Mouse (Mus musculus) spleen, postnatal 36 days (tissue): Measurements from ENCODE around the gene Lyrm7.

ENCODE experiments used
- DNase-seq, 2 experiments: peaks; one replicate each; pipeline ENCODE4 v3.0.0; 2022; ENCODE audit warnings: low spot score in 2 of 2, mixed read lengths in 1 of 2

Gene Lyrm7

DNA sequence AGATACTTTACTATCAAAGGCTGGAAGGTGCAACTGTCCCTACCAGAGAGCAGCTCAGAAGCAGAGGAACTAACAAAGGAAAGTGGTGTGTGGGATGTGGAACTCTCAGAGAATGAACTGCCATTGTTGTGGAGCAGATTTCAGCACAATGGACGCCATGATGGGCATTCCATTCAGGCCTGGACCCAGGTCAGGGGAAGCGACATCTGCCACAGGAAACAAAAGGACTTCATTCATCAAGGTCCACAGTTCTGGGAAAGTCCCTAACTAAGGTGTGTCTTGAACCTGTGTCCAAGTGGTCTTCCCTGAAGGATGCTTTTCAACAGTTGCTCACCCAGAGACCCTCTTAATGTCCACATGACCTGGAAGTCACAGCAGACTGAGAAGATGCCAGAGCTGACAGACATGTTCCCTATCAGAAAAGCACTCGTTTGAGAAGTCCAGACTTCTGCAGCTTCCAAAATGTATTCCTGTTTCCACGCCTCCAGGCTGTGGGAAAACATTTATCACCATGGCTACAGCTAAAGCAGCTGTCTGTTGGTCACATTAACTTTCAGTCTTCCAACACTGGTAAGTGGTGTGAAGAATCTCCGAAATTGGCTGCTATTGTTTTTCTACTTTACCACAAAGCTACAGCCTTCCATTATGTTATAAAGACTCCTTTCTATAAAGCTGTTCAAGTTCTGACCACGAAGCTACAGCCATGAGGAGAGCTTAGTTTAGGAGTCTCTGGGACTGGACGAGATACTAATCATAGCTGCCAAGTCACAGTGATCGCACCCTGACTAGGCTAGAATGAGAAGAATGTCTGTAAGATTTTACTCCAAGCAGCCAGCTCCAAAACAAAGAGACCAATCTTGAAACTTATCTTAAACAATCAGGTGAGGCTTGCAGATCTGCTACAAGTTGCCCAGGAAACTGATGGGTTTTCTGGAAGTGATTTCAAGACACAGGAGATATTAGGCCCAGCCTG, 15.0 kb downstream of the Lyrm7 start:
- DNase-seq: no peak

DNA sequence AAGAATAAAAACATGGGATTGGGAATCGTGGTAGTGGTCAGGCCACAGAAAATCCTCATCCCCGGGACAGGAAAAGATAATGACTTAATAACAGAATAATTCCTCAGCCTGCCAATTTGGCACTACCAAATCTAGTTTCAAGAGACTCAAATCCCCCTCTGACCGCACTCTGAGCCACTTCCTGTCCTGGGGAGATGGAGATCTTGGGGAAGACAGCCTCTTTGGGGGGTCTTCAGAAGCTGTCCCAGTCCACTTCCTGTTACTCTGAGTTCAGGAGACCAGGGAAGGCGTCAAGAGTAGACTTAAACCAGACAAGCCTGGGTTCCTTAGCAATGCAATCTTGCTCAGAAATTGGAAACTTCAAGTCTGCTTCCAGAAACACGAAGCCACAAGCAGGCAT, 15.8 kb downstream of the Lyrm7 start:
- DNase-seq: no peak

DNA sequence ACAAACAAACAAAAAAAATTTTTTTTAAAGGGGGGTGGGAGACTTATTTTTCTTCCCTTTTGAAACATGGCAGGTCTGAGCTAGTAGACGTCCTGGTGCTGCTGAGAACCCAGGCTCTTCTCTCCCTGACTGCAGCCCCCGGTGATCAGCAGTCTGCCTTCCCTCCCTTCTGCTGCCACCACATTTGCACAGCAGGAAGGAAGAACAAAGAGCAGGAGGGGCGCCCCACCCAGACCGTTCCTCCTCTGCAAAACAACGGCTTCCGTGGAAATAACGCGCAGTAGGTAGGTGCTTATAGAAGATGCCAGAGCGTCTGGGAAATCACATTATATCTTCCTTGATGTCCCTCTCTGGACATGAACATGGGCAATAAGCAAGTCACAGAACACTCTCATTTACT, 16.3 kb downstream of the Lyrm7 start:
- peak; percentile 70 to 71 for DNase-seq

DNA sequence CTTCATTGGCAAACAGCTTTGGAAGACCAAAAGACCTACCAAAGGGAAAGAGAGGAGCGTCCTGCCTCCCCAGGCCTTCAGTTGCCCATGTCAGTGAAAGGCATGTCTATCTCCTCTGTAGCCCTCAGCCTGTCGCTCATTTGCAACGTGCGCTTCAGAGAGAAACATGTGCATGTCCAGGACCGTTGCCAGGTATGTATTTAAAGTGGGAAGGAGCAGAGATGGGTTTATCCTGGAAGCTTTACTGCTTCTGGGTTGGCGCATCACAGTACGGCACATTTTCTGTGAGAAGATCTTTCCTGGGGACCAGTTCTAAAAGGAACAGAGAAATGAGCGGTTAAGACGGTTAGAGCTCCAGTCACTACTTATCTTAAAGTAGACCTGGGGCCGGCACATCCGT, 19.8 kb downstream of the Lyrm7 start:
- no peak for DNase-seq

DNA sequence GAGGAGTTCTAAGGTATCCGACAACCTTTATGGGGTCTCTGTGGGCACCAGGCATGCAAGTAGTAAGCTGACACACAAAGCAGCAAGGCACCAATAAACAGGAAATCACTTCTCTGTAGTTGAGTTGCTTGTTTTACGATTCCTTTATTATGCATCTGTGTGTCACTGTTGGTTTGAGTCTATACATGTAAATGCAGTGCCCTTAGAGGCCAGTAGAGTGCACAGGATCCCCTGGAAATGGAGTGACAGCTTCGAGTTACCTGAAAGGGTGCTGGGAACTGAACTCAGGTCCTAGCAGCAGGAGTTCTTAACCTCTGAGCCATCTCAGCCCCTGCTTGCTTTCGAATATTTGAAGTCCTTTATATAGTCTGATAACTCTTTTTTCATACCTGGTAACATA, 21.0 kb downstream of the Lyrm7 start:
- DNase-seq: no peak

DNA sequence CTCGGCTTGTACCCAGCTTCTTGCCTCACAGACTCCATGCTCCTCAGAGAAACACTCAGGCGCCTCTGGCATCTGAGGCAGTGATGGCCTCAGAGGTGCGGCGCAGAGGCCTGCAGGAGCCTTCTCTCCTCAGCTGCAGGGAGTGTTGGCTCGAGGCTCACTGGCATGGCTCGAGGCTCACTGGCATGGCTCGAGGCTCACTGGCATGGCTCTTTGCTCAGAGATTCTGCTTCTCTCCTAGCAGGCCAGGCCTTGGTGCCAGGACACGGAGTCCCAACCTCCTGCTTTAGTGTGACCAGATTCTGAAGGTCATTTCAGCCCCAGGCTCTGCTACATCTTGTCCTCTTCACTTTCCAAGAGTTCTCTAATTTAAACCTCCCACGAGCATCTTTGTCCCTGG, 24.6 kb downstream of the Lyrm7 start:
- DNase-seq: no peak

DNA sequence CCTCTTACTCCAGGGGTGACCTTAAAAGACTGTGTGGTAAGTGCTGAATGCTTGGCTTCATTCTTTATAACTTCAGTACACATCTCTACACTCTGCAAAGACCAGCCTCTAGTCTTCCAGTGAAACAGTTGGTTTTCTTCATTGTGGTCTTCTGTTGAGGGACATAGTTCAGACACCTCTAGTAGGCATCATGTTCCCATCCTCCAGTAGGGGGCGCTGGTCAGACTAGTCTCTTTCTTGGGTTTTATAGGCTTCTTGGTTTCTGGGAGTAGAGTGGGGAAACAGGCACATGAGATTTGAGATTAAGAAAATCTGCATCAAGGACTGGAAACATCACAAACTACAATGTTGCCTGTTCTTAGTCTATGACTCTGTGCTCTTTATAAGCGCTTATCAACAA, 26.1 kb downstream of the Lyrm7 start:
- DNase-seq: peak in 1 of 2 experiments; percentile 25

DNA sequence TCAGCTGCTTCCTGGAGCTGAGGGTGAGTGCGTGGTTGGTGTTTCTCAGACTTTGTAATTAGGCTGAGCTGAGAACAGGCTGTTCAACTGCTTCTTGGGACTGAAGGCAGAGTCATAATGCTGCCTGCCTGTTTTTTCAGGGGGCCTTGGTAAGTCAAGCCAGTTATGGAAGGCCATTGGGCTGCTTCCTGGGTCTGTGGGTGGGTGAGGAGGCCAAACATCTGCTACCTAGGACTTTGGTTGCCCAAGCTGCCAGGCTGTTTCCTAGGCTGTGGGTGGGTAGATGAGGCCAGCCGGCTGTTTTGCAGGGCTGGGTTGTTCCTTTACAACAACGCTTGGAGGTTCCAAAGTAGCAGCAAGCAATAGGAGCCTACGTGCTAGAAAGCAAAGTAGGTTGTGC, 26.9 kb downstream of the Lyrm7 start:
- no peak for DNase-seq

DNA sequence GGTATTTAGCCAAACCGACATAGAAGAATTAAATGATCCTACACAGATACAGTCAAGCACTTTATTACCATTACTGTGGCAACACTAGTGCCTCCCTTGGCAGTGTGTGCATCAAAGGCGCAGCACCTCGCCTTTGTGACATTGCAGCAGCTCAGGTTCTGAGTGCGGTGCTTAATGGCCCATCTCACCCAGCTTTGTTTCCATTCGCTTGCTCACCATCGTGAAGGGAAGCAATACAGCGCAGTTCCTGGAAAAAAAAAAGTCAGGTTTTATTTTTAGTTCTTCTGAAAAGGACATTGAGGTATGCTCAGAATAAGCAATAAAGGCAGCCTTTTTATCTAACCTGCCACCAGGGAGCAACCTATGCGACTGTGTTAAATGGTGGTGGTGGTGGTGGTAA, 33.9 kb downstream of the Lyrm7 start:
- peak; percentile 56 to 60 for DNase-seq

DNA sequence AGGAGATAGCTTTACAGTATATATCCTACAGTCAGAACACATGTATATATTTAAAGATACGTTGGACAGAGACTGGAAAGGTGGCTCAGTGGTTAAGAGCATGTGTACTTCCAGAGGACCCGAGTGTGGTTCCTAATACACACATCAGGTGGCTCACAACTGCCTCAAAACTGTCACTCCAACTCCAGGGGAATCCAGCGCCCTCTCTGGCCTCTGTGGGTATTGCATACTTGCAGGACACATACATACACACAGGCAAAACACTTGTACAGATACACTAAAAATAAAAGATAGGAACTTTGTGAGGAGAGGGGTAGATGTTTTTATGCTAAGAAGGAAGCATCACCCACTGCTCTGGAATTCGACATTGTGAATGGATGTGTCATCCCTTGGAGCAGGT, 34.9 kb downstream of the Lyrm7 start:
- DNase-seq: no peak

DNA sequence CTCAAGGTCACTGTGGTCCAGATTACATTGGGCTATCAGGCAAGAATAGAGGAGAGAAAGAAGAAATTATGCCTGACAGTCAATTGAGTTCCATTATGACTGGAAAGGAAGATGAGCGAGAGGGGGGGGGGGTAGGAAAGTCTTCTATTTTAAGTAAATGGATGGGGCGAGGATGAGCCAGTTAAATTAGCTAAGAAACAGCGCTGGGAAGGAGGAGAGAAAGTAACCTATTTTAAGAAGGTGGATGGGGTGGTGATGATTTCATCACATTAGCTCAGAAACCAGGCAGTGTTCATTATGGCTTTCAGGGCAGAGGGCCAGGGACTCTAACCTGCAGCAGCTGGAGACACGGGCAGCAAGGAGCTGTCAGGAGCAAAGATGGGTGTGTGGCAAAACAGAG, 37.2 kb downstream of the Lyrm7 start:
- DNase-seq: no peak

DNA sequence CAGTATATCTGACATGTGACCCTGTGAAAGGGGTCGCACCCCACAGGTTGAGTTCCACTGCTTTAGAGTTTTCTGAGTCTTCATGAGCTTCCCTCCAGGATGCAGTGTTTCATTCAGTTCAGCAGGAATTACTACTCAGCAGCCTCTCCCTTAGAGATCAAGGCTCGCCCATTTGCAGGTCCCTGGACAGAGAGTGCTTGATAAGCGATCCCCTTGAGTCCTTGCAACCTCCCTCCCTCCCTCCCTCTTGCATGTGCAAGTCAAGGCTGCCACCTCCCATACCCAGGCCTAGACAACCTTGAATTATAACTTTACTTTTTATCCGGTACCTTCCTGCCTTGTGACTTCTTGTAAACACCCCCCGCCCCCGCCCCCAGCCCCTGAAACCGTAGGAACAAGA, 41.2 kb downstream of the Lyrm7 start:
- DNase-seq: no peak

DNA sequence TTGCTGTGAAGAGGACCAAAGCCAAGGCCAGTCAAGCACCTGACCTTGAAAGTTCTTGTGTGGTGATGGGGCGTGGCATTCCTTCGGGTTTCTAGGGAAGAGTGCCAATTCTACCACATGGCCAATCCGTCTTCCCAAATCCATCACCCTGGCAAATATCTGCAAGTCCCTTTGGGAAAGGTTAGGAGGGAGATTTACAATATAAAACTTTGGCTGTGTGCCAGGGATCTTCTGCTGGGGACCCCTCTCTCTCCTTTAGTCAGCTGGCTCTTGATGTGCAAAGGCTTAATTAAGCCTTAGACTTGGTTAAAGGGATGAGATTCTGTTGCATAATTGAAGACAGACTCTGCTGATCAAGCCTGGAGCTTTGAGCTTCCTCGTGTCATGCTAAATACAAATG, 43.3 kb downstream of the Lyrm7 start:
- DNase-seq: no peak

DNA sequence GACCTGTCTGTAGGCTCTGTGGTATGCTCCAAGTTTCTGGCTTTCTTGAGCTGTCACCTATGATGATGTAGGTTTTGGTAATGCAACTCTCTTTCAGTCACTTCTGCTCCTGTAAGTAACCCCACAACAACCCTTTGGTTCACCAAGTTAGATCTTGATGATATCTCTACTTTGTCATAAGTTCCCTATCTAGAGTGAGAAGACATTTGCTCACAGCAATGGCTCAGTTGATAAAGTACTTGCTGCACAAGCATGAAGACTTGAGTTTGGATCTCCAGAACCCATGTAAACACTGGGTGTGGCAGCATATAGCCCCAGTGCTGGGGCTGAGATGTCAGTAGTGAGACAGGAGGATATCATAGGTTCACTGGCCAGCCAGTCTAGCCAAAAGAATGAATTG, 45.1 kb downstream of the Lyrm7 start:
- no peak for DNase-seq

DNA sequence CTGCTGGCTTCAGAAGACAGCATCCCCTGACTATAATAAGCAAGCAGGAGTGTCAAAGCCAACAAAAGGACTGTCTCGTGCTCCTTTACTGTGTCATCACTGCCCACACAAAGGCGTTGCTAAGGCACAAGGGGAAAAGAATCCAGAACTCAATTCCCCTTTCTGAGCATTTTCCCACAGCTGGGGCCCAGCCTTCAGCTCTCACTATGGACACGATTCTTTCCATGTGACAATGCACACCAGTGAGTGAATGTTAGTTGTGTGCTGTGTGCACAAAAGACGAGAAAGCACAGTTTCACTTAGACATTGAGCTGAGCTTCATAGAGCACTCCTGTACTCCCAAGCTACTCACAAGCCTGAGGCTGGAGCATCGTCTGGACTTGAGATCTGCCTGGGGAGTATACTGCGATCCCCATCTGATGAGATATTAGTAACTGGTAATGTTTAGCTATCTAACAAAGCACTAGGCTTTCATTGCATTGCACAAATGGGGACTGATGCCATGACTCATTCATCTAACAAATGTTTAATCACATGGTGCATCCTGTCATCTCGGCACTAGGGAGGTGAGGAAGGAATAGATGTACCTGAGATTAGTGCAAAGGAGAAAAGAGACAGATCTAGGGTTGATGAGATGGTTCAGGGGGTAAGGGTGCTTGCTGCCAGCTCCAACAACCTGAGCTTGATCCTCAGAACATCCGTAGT, 47.8 kb downstream of the Lyrm7 start:
- no peak for DNase-seq

DNA sequence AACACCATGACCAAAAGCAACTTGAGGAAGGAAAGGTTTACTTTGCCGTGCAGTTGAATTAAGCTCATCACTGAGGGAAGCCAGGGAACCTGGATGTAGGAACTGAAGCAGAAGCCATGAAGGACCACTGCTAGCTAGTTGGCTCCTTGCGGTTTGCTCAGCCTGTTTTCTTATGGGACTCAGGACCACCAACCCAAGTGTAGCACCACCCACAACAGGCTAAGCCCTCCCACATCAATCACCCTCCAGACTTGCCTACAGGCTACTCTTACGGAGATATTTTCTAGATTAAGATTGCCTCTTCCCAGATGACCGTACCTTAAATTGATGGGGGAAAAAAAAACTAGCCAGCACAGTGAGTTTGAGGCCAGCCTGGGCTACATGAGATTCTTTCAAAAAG, 48.4 kb downstream of the Lyrm7 start:
- DNase-seq: no peak

DNA sequence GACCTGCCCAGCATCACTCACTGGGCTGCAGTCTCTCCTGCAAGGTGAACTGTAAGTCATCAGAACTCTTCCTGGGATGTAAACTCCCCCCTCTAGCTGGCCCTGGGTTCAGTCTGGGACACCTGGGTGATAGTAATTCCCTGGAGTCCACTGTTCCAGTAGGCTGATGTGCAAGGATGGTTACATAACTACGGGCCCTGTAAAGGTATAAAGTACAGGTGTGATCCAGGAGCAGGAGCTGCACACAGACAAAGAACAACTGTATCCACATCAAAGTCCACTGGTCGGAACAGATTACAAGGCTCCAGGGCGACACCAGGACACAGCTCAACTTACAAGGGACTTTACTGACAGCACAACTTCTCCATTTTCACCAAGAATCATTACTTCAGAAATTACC, 49.7 kb downstream of the Lyrm7 start:
- DNase-seq: no peak

DNA sequence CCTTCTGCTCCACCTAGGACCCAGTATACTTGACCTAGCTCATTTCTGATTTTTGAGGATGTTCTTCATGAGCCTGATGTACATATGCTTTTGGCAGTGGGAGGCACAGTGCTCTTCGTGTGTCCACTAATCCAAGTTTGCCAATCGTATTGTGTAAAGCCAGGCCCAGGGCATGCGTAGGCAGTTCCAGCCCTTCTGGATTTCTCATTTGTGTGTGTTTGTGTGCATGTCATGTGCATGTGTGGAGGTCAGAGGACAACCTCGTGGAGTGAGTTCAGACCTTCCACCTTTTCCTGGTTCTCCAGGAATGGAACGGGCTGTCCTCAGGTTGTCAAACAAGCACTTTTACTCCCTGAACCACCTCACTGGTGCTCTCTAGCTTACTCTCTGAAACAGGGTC, 51.1 kb downstream of the Lyrm7 start:
- DNase-seq: no peak

DNA sequence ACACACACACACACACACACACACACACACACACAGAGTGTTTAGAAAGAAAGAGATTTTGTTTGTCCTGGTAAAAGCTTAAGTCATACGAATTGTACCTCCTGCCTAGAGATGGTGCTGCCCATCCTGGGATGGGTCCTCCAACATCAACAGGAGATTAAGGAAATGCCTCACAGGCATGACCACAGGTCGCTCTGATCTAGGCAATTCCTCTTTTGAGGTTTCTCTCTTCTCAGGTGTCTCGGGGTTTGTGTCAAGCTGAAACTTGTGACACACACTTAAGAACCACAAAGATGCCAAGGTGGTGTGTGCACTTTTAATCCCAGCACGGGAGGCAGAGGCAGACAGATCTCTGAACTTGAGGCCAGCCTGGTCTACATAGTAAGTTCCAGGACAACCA, 52.5 kb downstream of the Lyrm7 start:
- DNase-seq: peak; percentile 49 to 60

DNA sequence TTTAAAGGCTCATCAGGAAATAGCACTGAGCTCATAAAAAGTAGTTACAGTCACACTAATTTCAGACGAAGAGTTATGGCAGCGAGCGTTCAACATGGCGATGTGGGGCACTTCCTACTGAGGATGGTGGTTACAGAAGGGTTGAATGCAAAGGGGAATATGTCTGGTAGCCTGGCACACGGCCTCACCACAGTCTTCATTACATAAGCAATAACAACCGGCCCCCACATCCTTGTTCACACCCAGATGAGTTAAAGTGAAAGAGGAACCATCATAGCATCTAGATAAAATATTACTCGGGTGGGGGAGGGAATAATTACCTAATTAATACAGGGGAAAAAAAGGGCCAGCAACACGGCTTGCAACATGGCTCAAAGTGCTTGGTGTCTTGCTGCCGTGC, 53.0 kb downstream of the Lyrm7 start:
- DNase-seq: peak; percentile 78 to 84

DNA sequence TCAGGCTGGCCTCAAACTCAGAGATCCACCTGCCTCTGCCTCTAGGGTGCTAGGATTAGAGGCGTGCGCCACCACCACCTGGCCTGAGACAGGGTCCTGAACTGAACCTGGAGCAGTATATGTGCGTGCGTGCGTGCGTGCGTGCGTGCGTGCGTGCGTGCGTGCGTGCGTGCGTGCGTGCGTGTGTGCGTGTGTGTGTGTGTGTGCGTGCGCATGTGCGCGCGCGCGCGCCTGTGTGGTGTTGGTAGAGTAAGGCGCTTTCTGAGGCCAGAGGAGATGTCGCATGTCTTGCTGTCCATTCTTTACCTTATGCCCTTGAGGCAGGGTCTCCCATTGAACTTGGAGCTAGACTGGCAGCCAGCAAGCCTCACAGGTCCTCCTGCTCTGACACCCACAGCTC, 53.8 kb downstream of the Lyrm7 start:
- no peak for DNase-seq

DNA sequence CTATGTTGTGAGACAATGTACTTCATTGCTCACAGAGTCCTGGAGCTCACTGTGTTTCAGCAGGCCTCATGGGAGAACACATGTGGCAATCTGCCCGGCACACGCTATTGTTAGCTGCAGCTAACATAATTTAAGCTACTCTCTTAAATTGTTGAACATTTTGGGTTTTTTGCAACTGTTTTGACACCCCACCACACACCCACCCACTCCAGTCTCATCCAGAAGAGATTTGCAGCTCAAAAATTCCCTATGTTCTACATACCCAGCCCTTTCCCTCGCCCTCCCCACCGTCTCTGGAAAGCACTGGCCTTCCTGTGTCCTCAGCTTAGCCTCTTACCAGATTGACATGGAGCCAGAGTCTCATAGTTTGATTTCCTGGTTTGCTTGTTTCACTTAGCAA, 55.5 kb downstream of the Lyrm7 start:
- DNase-seq: no peak

DNA sequence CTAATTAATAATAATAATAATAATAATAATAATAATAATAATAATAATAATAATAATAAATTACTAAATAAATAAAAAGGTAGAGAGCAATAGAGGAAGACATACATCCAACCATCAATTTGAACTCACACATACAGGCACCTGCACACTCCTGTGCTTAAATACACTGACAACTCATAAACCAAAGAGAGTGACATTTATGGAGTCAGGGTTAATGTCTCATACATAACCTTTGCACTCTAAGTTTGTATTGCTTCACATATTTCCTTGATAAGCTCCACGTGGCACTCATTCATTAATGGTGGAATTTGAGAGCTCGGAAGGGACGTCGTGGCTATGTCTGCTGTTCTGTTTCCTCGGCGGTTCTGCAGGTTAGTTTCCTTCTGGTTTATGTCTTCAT, 58.1 kb downstream of the Lyrm7 start:
- DNase-seq: no peak
